Mouse (Mus musculus) thymus, postnatal 0 days (tissue): ENCODE results near the gene Zfp14. TPM values are rescaled to one million over a fixed set of nuclear protein-coding genes. Genes with fewer than 3 reads are reported as not detected.

Experiments
- DNase-seq: peaks from one replicate; pipeline ENCODE4 v3.0.0-alpha.2; 2015; ENCODE audit warnings: low spot score
- polyA plus RNA-seq: library from polyadenylated mRNA; unstranded; fragments of >200 nt; fragmentation: Nextera tagmentation; extraction: Ambion mirVana; gene quantifications from 2 replicates; pipeline ENCODE4 v1.2.1, GENCODE M21; 2015

Zfp14 gene
- 2.4 and 3.1 TPM in 2 replicates for polyA plus RNA-seq

DNA sequence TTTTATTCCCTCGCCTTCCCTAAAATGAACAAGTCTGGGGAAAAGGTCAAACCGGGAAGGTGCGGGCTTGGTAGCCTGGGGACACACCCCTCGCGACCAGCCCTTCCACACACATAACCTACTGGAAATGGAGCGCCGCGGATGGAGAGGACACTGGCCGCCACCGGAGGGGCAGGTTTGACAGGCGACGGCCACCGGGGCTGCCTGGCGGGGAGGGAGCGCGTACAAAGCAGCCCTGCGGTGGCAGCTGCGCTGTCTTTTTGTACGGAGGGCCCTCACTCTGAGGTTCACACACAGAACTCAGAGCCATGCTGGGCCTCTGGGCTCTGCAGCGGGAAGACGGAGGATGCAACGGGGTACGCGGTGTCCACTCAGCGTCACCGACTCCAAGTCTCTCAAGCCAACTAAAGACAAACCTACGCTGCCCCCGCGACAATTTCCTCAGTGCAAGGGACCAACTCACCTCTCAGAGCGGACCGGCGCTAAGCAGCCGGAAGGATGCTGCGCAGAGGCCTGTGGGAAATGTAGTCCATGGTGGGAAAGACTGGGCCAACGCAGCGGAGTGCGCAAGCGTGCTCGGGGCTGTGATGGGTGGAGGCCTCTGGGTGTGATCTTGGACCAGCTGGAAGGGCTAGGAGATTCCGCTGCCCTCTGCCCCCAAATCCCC is at the start of gene Zfp14:
Gene Zfp14, minus strand, starts transcription at position 499 of the 667 bp plus-strand sequence.
- peak; percentile 91 for DNase-seq

- DNase-seq = peak; percentile 58
Measured at GRCm38 (mm10) chr7:30099297-30099696, 48.1 kb upstream of the Zfp14 start.

- DNase-seq = no peak
Measured at GRCm38 (mm10) chr7:30095551-30096125, 44.5 kb upstream of the Zfp14 start.

DNA sequence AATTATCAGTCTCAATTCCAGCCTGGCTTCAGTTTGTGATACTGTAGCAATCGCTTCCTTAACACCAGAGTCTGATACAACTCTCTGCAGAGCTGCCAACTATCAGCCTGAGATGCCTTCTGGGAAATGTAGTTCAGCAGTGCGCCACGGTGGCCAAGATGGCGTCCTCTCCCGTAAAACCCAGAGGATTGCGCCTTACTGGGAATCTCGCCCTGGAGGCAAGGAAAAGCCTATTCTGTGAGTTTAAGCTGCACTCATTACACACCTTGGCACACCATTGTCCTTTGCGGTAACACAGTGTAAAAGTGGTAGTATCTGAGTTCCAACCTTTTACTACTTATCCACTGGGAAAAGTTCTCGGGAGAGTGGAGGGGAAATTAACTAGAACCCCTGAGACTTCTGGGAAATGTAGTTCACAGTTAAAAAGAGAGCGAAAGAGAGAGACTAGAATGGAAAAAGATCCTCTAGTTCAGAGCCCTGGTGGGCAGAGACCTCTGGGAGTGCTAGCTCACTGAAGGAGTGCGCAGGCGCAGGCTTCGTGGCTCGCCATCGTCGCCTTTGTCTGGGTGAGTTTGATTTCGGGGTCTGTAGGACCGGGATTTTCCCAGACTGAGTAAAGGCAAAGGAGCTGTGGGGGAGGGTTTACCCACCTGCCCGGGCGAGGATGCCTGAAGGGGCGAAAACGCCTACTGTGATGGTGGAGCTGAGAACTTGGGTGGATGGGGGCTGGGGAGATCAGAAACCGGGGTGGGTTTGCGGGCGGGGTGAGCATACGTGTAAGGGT is 43.7 kb upstream of the Zfp14 start, which contains the start of gene Zfp260:
Gene Zfp260, plus strand, starts transcription at position 132 of the 784 bp plus-strand sequence.
- peak; percentile 93 for DNase-seq

DNA sequence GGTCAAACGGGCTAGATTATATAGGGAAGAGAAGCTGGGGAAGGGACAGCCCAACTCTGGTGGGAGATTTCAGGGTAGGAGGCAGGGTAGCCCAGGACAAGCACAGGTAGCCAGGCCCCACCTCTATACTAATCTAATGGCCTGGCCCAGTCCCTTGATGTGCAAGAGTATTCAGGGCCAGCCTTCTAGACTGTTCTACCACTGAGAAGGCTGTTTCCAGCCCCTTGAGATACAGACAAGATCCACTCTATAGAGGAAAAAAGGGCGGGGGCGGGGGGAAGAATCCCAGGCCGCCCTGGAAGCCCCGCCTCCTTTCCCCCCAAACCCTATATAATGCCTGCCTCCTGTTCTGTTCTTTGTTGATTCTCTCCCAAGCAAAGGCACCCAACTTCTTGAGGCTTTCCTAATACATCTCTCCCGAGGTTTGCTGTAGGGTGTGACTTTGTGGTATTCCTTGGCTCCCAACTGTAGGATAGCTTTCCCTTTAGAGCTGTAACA is 42.8 kb upstream of the Zfp14 start:
- DNase-seq = no peak

GRCm38 (mm10) chr7:30092666-30093065 is 41.5 kb upstream of the Zfp14 start:
- no peak for DNase-seq

GRCm38 (mm10) chr7:30090970-30091585 is 39.9 kb upstream of the Zfp14 start:
- peak; percentile 67 for DNase-seq

DNA sequence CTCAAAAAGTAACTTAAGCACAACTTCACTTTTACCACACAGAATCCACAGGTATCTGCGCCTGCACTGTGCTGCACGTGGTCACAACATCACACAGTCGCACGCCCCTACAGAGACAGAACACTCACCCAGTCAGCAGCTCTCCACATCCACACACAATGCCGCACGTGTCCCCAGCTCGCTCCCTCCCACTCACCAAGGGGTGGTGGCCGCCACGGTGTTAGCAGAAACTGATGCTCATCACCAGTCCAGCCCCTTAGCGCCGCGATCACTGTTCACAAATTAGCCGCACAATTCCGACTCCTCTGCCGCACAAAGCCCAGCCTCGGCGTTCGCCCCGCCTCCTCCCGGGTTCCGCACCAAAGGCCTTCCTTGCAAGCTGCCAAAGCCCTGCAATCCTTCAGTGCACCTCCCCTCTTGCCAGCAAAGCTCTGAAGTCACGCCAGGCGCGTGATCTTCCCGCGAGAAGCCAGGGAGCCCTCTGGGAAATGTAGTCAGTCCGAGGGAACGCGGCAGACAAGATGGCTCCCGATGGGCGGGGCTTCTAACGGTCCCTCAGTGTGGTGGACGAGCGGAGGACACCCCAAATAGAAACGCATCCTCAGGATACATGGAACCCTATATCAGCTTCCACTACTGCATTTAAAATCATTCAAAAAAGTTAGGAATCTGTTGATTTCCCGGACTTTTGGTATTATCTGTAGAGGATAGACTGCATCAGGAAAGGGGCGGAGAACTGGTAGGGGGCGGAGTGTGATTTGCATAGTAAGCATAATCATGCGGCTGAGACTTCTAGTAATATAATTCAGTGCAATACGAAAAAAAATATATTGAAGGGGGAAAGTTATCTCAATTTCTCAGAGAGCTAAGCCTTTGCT is 39.2 kb upstream of the Zfp14 start, which contains the start of the genes Gm26920 and Zfp566:
Gene Gm26920, minus strand, starts transcription at position 319 of the 878 bp plus-strand sequence.
Gene Zfp566, minus strand, starts transcription at position 436 of the 878 bp plus-strand sequence.
- peak; percentile 98 for DNase-seq

- no peak for DNase-seq
Measured at GRCm38 (mm10) chr7:30089405-30089804, 38.2 kb upstream of the Zfp14 start.

GRCm38 (mm10) chr7:30086524-30086923 is 35.3 kb upstream of the Zfp14 start:
- no peak for DNase-seq

- DNase-seq = peak; percentile 94
Measured at GRCm38 (mm10) chr7:30072146-30073028, 21.2 kb upstream of the Zfp14 start, which contains the start of gene Zfp82. TSS of gene Zfp82 (minus strand) at chr7:30072900.

DNA sequence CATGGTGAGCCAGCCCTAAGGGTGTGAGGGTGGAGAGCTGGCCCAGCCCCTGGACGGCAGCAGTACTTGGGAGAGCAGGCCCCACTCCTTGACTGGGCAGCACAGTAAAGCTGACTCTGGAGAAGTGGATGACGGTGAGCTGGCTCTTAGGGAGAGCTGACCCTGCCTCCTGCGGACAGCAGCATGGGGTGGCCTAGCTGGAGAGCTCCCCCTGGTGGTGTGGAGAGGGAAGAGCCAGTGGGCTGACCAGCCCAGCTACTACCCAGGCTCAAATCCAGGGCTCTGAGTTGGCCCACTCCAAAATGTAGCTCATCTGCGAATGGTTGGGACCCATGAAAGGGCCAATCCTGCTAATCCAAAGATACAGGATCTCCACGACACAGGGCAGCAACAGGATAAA is 13.4 kb upstream of the Zfp14 start:
- no peak for DNase-seq

DNA sequence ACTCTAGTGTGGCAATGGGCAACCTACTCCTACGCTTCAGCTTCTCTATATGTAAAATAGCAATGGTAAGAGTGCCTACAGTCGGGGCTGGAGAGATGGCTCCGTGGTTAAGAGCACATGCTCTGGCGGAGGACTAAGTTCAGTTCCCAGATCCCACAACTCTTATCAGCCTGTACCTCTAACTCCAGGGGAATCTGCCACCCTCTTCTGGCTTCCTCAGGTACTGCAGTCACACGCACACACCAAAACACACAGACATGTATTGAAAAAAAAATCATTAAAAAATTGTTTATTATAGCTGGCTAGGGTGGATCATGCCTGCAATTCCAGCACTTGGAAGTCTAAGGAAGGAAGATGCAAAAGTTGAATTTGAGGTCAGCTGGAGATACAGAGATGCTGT is 11.3 kb upstream of the Zfp14 start:
- peak; percentile 24 for DNase-seq

GRCm38 (mm10) chr7:30060341-30060740 is 9.2 kb upstream of the Zfp14 start:
- DNase-seq = no peak

- no peak for DNase-seq
Measured at GRCm38 (mm10) chr7:30053591-30053990, 2.4 kb upstream of the Zfp14 start.

DNA sequence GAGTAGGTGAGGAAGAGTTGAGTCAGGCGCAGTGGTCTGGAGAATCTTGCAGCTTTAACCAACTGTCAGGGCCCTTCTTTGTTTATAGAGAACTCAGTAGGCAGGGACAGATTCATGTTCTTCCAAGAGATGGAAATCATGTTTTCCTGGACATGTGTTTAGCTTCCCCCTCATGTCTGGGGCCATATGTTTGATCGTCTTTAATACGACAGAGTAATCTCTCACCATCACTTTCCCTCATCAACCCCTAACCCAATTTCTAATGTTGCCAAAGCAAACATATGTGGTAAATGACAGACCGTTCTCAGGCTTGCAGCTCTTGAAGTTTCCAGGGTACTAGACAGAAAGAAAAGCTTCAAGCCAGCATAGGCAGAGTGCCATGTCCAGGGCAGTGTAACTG is 3.1 kb downstream of the Zfp14 start:
- DNase-seq = no peak

- DNase-seq = no peak
Measured at GRCm38 (mm10) chr7:30044354-30044753, 6.8 kb downstream of the Zfp14 start.

GRCm38 (mm10) chr7:30034331-30034730 is 16.8 kb downstream of the Zfp14 start:
- no peak for DNase-seq

- no peak for DNase-seq
Measured at GRCm38 (mm10) chr7:30031379-30031778, 19.8 kb downstream of the Zfp14 start.
